Comparison of ENCODE assay signal across 8 mouse cellular contexts in the genomic region with DNA sequence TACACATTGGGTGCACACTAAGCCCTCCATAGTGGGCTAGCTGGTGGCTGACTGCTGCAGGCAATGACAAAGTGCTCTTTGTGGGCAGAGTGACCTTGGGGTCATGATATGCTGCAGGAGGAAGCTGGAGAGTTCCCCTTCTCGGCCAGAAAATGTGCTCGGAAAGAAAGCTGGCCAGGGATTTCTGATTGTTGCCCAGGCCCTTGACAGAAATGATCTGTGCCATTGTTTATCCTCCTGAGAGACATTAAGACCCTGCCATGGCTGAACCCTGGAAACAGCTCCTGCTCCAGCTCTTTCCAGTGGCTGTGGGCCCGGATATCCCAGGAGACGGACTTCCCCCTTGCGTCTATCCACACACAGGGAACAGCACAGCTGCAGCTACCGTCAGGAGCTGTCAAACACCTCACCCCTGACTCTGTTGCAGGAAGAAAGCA. TPM values are rescaled to one million over a fixed set of nuclear protein-coding genes. Genes with fewer than 3 reads are reported as not detected.
DNase-seq lines count a peak whose midpoint lies in the region; ATAC-seq and TF ChIP-seq lines count a peak whose summit lies in the region.

No protein-coding gene starts in this region.

- no peak for ATAC-seq in kidney, postnatal 0 days (replicated peaks; ENCODE audit: low FRiP score, low read depth)
- ATAC-seq in midbrain, embryonic 12.5 days (ENCODE audit: low FRiP score, low read depth) = peak; percentile 42

- H3K9me3 ChIP-seq in kidney, postnatal 0 days (replicated peaks; ENCODE audit: low read length) = no peaks in the 10 kb centered on the region
- H3K9me3 ChIP-seq in midbrain, embryonic 12.5 days = no peaks in the 10 kb centered on the region

- peaks cover 30% of the 10 kb centered on the region for H3K36me3 ChIP-seq in kidney, postnatal 0 days (ENCODE audit: insufficient read depth, low read length)
- peaks cover 81% of the 10 kb centered on the region for H3K36me3 ChIP-seq in midbrain, embryonic 12.5 days

- H3K27ac ChIP-seq in kidney, postnatal 0 days = peak overlapping the region; percentile 58; the same call in 1 of the 2 replicates
- H3K27ac ChIP-seq in midbrain, embryonic 12.5 days (replicated peaks) = peak overlapping the region; percentile 52

- no peak for TF ChIP-seq CTCF in kidney, postnatal 0 days (IDR thresholded peaks at IDR 0.05; ENCODE audit: low read depth)

- H3K4me2 ChIP-seq in kidney, postnatal 0 days (ENCODE audit: low read length) = no peak overlapping the region
- H3K4me2 ChIP-seq in midbrain, embryonic 12.5 days (replicated peaks) = no peak overlapping the region; the same call in 1 of the 2 replicates

- no peaks in the 10 kb centered on the region for H3K27me3 ChIP-seq in kidney, postnatal 0 days (ENCODE audit: insufficient read depth, low read length)
- H3K27me3 ChIP-seq in midbrain, embryonic 12.5 days = peaks cover 31% of the 10 kb centered on the region

- peak; percentile 50 for DNase-seq in adrenal gland, postnatal 14 days
- DNase-seq in adrenal gland, adult 2 months = no peak
- DNase-seq in heart, adult 9 months (ENCODE audit: low spot score in 2 of 2) = peak; percentile 36 to 55
- peak; percentile 64 for DNase-seq in kidney, postnatal 0 days (ENCODE audit: low spot score)
- DNase-seq in right cerebral cortex, adult 18-20 months = no peak
- no peak for DNase-seq in frontal cortex, postnatal 10 days (ENCODE audit: low spot score in 2 of 2)
- no peak for DNase-seq in cerebellum, adult 8-10 months

- H3K9ac ChIP-seq in kidney, postnatal 0 days (ENCODE audit: low read depth, low read length) = no peak overlapping the region
- no peak overlapping the region for H3K9ac ChIP-seq in midbrain, embryonic 12.5 days (replicated peaks)

- H3K4me3 ChIP-seq in kidney, postnatal 0 days (replicated peaks; ENCODE audit: low read depth, low read length) = no peak overlapping the region
- no peak overlapping the region for H3K4me3 ChIP-seq in midbrain, embryonic 12.5 days

- WGBS in kidney, postnatal 0 days = 18% methylated on average over 6 of the region's 6 CpGs
- 22% methylated on average over 6 of the region's 6 CpGs for WGBS in midbrain, embryonic 12.5 days

- H3K4me1 ChIP-seq in kidney, postnatal 0 days (replicated peaks; ENCODE audit: insufficient read depth, low read length) = 0 out of 2 replicates have a peak, but pooled peaks cover 6% of the 10 kb centered on the region
- peaks cover 24% of the 10 kb centered on the region for H3K4me1 ChIP-seq in midbrain, embryonic 12.5 days

RNA-seq across cellular contexts. Expression of gene Tpp1, which starts 15.7 kb away (rescaled TPM):
- total RNA-seq in adrenal gland, postnatal 14 days (2021) = 74.8 and 75.4 TPM in 2 replicates
- total RNA-seq in adrenal gland, adult 2 months (2021) = 100 to 1,000 TPM; 113 to 129 TPM
- polyA plus RNA-seq in adrenal gland, adult 2 months (2012; rRNA removed) = 200 and 305 TPM in 2 replicates
- 114 and 123 TPM in 2 replicates for polyA plus RNA-seq in kidney, postnatal 0 days (2015; fragmentation: Nextera tagmentation; extraction: Ambion mirVana)
- polyA plus RNA-seq in midbrain, embryonic 12.5 days (2016; fragmentation: Nextera tagmentation; extraction: Ambion mirVana) = 44.4 and 56.7 TPM in 2 replicates

RNA-seq across cellular contexts. Expression of gene Dchs1, which starts 19.7 kb away (rescaled TPM):
- total RNA-seq in adrenal gland, postnatal 14 days (2021) = 11.7 and 14.6 TPM in 2 replicates
- 1 to 10 TPM; 4.4 to 8.2 TPM for total RNA-seq in adrenal gland, adult 2 months (2021)
- 8.2 and 9.5 TPM in 2 replicates for polyA plus RNA-seq in adrenal gland, adult 2 months (2012; rRNA removed)
- 5.6 and 6.1 TPM in 2 replicates for polyA plus RNA-seq in kidney, postnatal 0 days (2015; fragmentation: Nextera tagmentation; extraction: Ambion mirVana)
- polyA plus RNA-seq in midbrain, embryonic 12.5 days (2016; fragmentation: Nextera tagmentation; extraction: Ambion mirVana) = 22.0 and 23.9 TPM in 2 replicates

RNA-seq across cellular contexts. Expression of gene Taf10, which starts 23.6 kb away (rescaled TPM):
- 161 and 179 TPM in 2 replicates for total RNA-seq in adrenal gland, postnatal 14 days (2021)
- total RNA-seq in adrenal gland, adult 2 months (2021) = 100 to 1,000 TPM; 231 to 239 TPM
- 639 and 733 TPM in 2 replicates for polyA plus RNA-seq in adrenal gland, adult 2 months (2012; rRNA removed)
- polyA plus RNA-seq in kidney, postnatal 0 days (2015; fragmentation: Nextera tagmentation; extraction: Ambion mirVana) = 139 and 167 TPM in 2 replicates
- 164 and 185 TPM in 2 replicates for polyA plus RNA-seq in midbrain, embryonic 12.5 days (2016; fragmentation: Nextera tagmentation; extraction: Ambion mirVana)

RNA-seq across cellular contexts. Expression of gene Rrp8, which starts 30.6 kb away (rescaled TPM):
- total RNA-seq in adrenal gland, postnatal 14 days (2021) = 16.2 and 19.3 TPM in 2 replicates
- total RNA-seq in adrenal gland, adult 2 months (2021) = 10 to 100 TPM; 14.8 to 17.6 TPM
- 7.9 and 9.2 TPM in 2 replicates for polyA plus RNA-seq in adrenal gland, adult 2 months (2012; rRNA removed)
- 34.4 and 36.3 TPM in 2 replicates for polyA plus RNA-seq in kidney, postnatal 0 days (2015; fragmentation: Nextera tagmentation; extraction: Ambion mirVana)
- 40.1 and 41.7 TPM in 2 replicates for polyA plus RNA-seq in midbrain, embryonic 12.5 days (2016; fragmentation: Nextera tagmentation; extraction: Ambion mirVana)

RNA-seq across cellular contexts. Expression of gene Ilk, which starts 31.4 kb away (rescaled TPM):
- 133 and 145 TPM in 2 replicates for total RNA-seq in adrenal gland, postnatal 14 days (2021)
- 100 to 1,000 TPM; 139 to 166 TPM for total RNA-seq in adrenal gland, adult 2 months (2021)
- polyA plus RNA-seq in adrenal gland, adult 2 months (2012; rRNA removed) = 82.1 and 87.8 TPM in 2 replicates
- 318 and 342 TPM in 2 replicates for polyA plus RNA-seq in kidney, postnatal 0 days (2015; fragmentation: Nextera tagmentation; extraction: Ambion mirVana)
- polyA plus RNA-seq in midbrain, embryonic 12.5 days (2016; fragmentation: Nextera tagmentation; extraction: Ambion mirVana) = 200 and 212 TPM in 2 replicates

Comparison
In these comparisons a context has a peak if more than half of its experiments do, and no peak if none do; other contexts are left out.
1. DNase-seq: peak in adrenal gland, postnatal 14 days (single experiment), heart, adult 9 months (2 of 2) and kidney, postnatal 0 days (single experiment); none in adrenal gland, adult 2 months (single experiment), right cerebral cortex, adult 18-20 months (single experiment), frontal cortex, postnatal 10 days (0 of 2) and cerebellum, adult 8-10 months (single experiment).